Mouse (Mus musculus) common myeloid progenitor, adult 5-6 weeks (primary cell): ENCODE measurements around the gene Dhx16. TPM values are rescaled to one million over a fixed set of nuclear protein-coding genes. Genes with fewer than 3 reads are reported as not detected.
A peak's percentile ranks its signal among the peaks of the same experiment; 100 is the strongest.

Source experiments
- ATAC-seq: replicated peaks from 2 replicates; pipeline ENCODE4 v1.8.0; 2016; ENCODE audit warnings: low read depth, mild to moderate bottlenecking, moderate TSS enrichment, inconsistent platforms; ENCODE audit not compliant: poor library complexity, severe bottlenecking
- total RNA-seq: library from RNA; stranded (forward); fragments of 200-1000, 187-1606 nt; gene quantifications from 2 replicates; pipeline ENCODE4 v1.2.3, GENCODE M21; 2017

Gene Dhx16
- total RNA-seq, 1 experiment from 2014 or later: 52.4 TPM

DNA sequence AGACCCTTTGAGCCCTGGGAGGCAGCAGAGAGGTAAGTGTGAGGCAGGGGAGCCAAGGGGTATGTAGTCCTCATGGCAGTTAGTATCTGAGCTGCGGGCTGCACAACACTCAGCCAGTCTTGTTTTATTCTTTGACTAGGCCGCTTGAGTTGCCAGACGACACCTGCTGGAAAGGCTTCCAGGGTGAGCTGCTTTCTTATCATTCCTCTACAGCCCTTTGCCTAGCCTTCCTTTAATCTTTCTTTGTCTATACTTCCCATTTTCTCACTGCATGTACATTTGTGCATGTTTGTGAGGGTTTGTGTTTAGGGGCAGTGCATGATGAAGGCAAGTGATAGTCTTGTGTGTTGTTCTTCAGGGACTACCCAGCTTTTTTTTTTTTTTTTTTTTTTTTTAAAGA is 28.6 kb upstream of the Dhx16 start:
- ATAC-seq: peak; percentile 82

DNA sequence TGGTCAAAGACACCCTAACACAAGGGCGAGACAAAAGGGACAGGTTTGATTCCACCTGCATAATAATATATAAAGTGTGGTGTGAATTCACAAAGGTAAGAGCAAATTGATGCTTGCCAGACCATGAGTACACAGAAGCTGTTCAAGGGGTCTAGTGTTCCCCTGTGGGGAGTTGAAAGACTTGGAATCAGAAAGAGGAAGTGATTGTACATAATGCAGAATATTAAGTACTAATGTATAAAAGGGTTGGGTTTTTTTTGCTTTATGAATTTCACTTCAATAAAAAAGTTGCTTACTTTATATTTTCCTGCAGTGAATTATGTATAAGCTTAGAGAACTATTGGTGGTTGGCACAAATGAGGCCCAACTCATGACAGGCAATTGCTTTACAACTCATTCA is 20.2 kb upstream of the Dhx16 start:
- no peak for ATAC-seq

- no peak for ATAC-seq
These were observed 19.8 kb upstream of the Dhx16 start for GRCm38 (mm10) chr17:35859835-35860234.

GRCm38 (mm10) chr17:35860831-35861197 is 18.8 kb upstream of the Dhx16 start:
- ATAC-seq: no peak

DNA sequence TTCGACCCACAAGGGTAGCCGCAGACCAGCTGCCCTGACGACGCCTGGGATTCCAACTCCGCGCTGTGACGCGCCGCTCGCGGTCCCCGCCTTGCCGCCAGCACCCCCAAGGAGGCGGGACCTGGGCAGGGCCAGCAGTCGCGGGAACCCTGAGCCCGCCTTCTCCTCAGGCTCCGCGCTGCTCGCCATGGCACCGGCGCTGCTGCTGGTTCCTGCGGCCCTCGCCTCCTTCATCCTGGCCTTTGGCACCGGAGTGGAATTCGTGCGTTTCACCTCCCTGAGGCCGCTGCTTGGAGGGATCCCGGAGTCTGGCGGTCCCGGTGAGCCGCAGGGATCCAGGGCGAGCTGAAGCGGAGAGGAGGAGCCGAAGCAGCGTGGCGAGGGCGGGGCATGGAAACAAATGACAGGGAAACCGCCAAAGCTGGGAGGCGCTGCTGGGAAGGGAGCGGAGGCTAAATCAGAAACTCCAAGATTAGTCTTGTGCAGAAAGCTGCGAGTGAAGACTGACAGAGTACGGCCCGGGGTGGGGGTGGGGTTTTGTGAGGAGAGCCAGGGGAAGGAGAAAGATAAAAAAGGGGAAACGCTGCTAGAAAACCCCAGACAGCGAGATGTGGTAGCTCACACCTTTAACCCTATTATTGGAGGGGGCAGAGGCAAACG is 18.3 kb upstream of the Dhx16 start, which contains the start of gene Nrm:
Gene Nrm (plus strand): TSS at position 121 of the 660 bp plus-strand sequence.
- peak; percentile 73 for ATAC-seq

GRCm38 (mm10) chr17:35864832-35865353 is 14.7 kb upstream of the Dhx16 start:
- ATAC-seq: no peak

GRCm38 (mm10) chr17:35865481-35866280 is 13.9 kb upstream of the Dhx16 start, which contains the start of gene Ppp1r18:
Gene Ppp1r18 (plus strand): TSS chr17:35865593.
- peak; percentile 3; the same call in 1 of the 2 replicates for ATAC-seq

DNA sequence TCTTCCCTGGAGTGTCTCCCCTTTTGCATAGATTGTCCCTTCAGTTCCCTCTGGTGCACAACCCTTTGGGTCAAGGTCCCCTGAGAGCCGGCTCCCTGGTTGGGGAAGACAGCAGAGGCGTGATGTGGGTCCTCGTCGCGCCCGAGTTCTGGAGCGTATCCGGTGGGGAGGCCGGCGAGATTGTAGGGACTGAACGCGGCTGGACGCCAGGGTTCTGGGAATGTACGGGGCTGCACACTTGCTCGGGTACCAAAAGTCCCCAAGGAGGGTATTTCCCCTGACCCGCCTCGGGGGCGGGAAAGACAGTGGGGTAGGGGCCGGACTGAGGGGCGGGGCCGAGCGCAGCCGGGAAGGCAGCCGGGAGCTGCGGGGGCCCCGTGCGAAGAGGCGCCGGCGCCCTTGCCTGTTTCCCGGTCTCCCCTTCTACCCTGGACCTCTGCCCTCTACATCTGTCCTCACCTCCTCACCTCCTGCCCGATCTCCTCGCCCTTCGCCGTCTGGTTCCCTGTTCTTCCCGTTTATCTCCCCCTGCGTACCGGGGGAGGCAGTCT is 13.3 kb upstream of the Dhx16 start:
- no peak for ATAC-seq

GRCm38 (mm10) chr17:35866911-35867890 is 12.4 kb upstream of the Dhx16 start:
- ATAC-seq: no peak

DNA sequence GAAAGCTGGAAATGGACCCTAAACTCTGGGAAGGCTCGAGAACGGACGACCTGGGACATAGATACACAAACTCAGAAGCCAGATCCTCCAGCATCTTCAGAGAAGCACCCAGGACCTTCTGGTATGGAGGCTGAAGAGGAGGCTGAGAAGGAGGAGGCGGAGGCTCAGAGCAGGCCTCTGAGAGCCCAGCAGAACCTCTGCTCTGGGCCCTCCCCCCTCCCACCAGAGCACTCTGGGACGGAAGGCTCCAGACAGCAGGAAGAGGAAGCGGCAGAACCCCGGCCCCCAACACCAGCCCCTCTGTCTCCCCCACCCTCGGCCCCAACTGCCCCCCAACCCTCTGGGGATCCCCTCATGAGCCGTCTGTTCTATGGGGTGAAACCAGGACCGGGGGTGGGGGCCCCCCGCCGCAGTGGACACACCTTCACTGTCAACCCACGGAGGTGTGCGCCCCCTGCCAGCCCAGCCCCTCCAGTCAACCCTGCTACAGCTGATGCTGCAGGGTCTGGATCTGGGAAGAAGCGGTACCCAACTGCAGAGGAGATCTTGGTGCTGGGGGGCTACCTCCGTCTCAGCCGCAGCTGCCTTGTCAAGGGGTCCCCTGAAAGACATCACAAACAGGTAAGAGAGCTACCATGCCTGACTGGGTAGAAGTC is 11.3 kb upstream of the Dhx16 start:
- no peak for ATAC-seq

GRCm38 (mm10) chr17:35868961-35869345 is 10.7 kb upstream of the Dhx16 start:
- no peak for ATAC-seq

- no peak for ATAC-seq
These were observed 10.1 kb upstream of the Dhx16 start for GRCm38 (mm10) chr17:35869346-35870067.

GRCm38 (mm10) chr17:35870151-35870883 is 9.3 kb upstream of the Dhx16 start:
- peak; percentile 67 for ATAC-seq

- ATAC-seq: no peak
These were observed 8.5 kb upstream of the Dhx16 start for GRCm38 (mm10) chr17:35870884-35871696.

GRCm38 (mm10) chr17:35873774-35874519 is 5.7 kb upstream of the Dhx16 start:
- ATAC-seq: peak; percentile 54

DNA sequence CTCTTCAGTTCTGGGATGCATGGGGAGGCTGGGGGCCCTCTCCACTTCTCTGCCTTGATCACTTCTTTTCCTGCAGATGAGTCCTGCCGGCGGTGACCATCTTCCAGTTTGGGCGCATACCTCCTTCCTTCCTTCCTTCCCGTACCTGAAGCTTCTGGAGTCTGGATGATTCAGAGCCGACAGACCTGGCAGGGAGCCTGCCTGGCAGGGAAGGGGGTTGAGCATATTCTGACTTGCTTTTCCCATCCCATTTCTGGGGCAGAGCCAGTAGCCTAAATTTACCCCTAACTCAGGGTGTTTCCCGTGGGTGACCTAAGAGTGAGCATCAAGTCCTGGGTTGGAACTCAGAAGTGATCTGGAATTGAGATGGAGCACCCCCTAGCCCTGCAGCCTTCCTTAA is 4.9 kb upstream of the Dhx16 start:
- no peak for ATAC-seq
